ENCODE assay signal across 9 mouse cellular contexts in the genomic region with DNA sequence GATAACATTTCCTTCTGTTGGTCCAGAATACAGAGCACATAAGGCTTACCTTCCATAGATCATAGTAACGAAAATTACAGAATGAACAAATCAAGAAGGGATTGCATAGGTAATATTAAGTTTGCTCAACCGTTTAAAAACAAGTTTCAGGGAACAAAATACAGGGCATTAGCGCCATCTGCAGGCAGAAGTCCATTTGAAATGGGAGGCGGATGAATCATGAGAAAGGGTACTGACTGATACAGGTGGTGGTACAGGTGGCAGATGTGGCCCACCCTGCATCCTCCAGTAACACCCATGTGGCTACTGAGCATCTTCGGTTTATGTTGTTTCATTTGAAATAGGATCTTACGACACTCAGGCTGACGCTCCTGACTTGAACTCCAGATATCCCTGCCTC. TPM values are rescaled to one million over a fixed set of nuclear protein-coding genes. Genes with fewer than 3 reads are reported as not detected.
A peak's percentile ranks its signal among the peaks of the same experiment; 100 is the strongest.
DNase-seq lines count a peak whose midpoint lies in the region; ATAC-seq and TF ChIP-seq lines count a peak whose summit lies in the region.
"Had no signal": no experiment of that assay in that cellular context is flagged by ENCODE, and none has a peak within 500 bp of the region (broad histone marks: within the 10 kb centered on the region; RNA-seq: fewer than 3 reads in every experiment).

No protein-coding gene starts in this region.

- no peaks in the 10 kb centered on the region for H3K4me1 ChIP-seq in forebrain, embryonic 14.5 days (ENCODE audit: control insufficient read depth, insufficient read depth, low read length)
- H3K4me1 ChIP-seq in forebrain, embryonic 12.5 days: no peaks in the 10 kb centered on the region
- no peaks in the 10 kb centered on the region for H3K4me1 ChIP-seq in lung, embryonic 14.5 days (ENCODE audit: insufficient read depth)
- H3K4me1 ChIP-seq: liver, embryonic 13.5 days had no signal

- no peak overlapping the region for H3K4me3 ChIP-seq in forebrain, embryonic 14.5 days (ENCODE audit: low read depth, low read length)
- no peak overlapping the region for H3K4me3 ChIP-seq in forebrain, embryonic 12.5 days (replicated peaks)
- H3K4me3 ChIP-seq in lung, embryonic 14.5 days (ENCODE audit: low read depth, low read length): no peak overlapping the region
- H3K4me3 ChIP-seq: liver, embryonic 13.5 days had no signal

- peak; percentile 76 for TF ChIP-seq CTCF in lung, embryonic 14.5 days (IDR thresholded peaks at IDR 0.05; ENCODE audit: low read depth)

- no peak overlapping the region for H3K4me2 ChIP-seq in forebrain, embryonic 14.5 days (ENCODE audit: low read length)
- H3K4me2 ChIP-seq in forebrain, embryonic 12.5 days: no peak overlapping the region
- H3K4me2 ChIP-seq in lung, embryonic 14.5 days: no peak overlapping the region
- H3K4me2 ChIP-seq: liver, embryonic 13.5 days had no signal

- no peak overlapping the region for H3K9ac ChIP-seq in forebrain, embryonic 14.5 days (ENCODE audit: low read length)
- H3K9ac ChIP-seq in forebrain, embryonic 12.5 days: no peak overlapping the region
- H3K9ac ChIP-seq in lung, embryonic 14.5 days: no peak overlapping the region
- H3K9ac ChIP-seq: liver, embryonic 13.5 days had no signal

- H3K9me3 ChIP-seq in forebrain, embryonic 14.5 days (replicated peaks; ENCODE audit: control insufficient read depth, low read length): no peaks in the 10 kb centered on the region
- H3K9me3 ChIP-seq in forebrain, embryonic 12.5 days: no peaks in the 10 kb centered on the region
- peaks cover 3% of the 10 kb centered on the region; the same call in 1 of the 2 replicates for H3K9me3 ChIP-seq in lung, embryonic 14.5 days (ENCODE audit: low read depth, low read length)
- H3K9me3 ChIP-seq: liver, embryonic 13.5 days had no signal

- WGBS in forebrain, embryonic 14.5 days: 39% methylated on average over 7 of the region's 7 CpGs
- WGBS in forebrain, embryonic 12.5 days: 35% methylated on average over 7 of the region's 7 CpGs
- 28% methylated on average over 7 of the region's 7 CpGs for WGBS in lung, embryonic 14.5 days

- H3K27ac ChIP-seq in forebrain, embryonic 14.5 days (ENCODE audit: low read depth, low read length): no peak overlapping the region
- no peak overlapping the region for H3K27ac ChIP-seq in forebrain, embryonic 12.5 days
- no peak overlapping the region for H3K27ac ChIP-seq in lung, embryonic 14.5 days (ENCODE audit: low read depth)
- H3K27ac ChIP-seq: liver, embryonic 13.5 days had no signal

- peak; percentile 77 for DNase-seq in forebrain, embryonic 14.5 days (ENCODE audit: low spot score)
- DNase-seq in A20 (ENCODE audit: low read depth, low spot score): peak; percentile 61
- DNase-seq in adrenal gland, postnatal 25 days: peak; percentile 73
- peak; percentile 29 to 74 for DNase-seq in frontal cortex, postnatal 14 days (ENCODE audit: low spot score in 2 of 2)
- peak; percentile 57 to 88 for DNase-seq in kidney, postnatal 25 days
- DNase-seq in lung, embryonic 14.5 days: peak; percentile 88
- DNase-seq in right cerebral cortex, postnatal 4 days: peak; percentile 87
- DNase-seq: liver, embryonic 13.5 days had no signal

- no peaks in the 10 kb centered on the region for H3K27me3 ChIP-seq in forebrain, embryonic 14.5 days (replicated peaks; ENCODE audit: control insufficient read depth, insufficient read depth, low read length)
- no peaks in the 10 kb centered on the region for H3K27me3 ChIP-seq in forebrain, embryonic 12.5 days
- no peaks in the 10 kb centered on the region for H3K27me3 ChIP-seq in lung, embryonic 14.5 days (ENCODE audit: insufficient read depth, low read length)
- H3K27me3 ChIP-seq: liver, embryonic 13.5 days had no signal

- H3K36me3 ChIP-seq in forebrain, embryonic 14.5 days (ENCODE audit: control insufficient read depth, insufficient read depth, low read length): no peaks in the 10 kb centered on the region
- H3K36me3 ChIP-seq in forebrain, embryonic 12.5 days (replicated peaks): no peaks in the 10 kb centered on the region
- no peaks in the 10 kb centered on the region for H3K36me3 ChIP-seq in lung, embryonic 14.5 days (ENCODE audit: insufficient read depth)
- H3K36me3 ChIP-seq: liver, embryonic 13.5 days had no signal

- ATAC-seq in forebrain, embryonic 14.5 days: no peak
- ATAC-seq in forebrain, embryonic 12.5 days (ENCODE audit: low FRiP score): no peak
- no peak for ATAC-seq in lung, embryonic 14.5 days (ENCODE audit: insufficient read depth)

RNA-seq across cellular contexts. Expression of gene Srd5a3, which starts 21.6 kb away (rescaled TPM):
- 10.7 and 13.5 TPM in 2 replicates for polyA plus RNA-seq in forebrain, embryonic 14.5 days (2014; fragmentation: Nextera tagmentation; extraction: Ambion mirVana)
- 15.7 and 16.5 TPM in 2 replicates for polyA plus RNA-seq in forebrain, embryonic 12.5 days (2016; fragmentation: Nextera tagmentation; extraction: Ambion mirVana)
- 30.9 and 40.2 TPM in 2 replicates for total RNA-seq in adrenal gland, postnatal 25 days (2021)
- polyA plus RNA-seq in lung, embryonic 14.5 days (2014; fragmentation: Nextera tagmentation; extraction: Ambion mirVana): 35.7 and 37.6 TPM in 2 replicates
